Mouse (Mus musculus): ENCODE data around the gene Inpp4b.

Inpp4b gene

DNA sequence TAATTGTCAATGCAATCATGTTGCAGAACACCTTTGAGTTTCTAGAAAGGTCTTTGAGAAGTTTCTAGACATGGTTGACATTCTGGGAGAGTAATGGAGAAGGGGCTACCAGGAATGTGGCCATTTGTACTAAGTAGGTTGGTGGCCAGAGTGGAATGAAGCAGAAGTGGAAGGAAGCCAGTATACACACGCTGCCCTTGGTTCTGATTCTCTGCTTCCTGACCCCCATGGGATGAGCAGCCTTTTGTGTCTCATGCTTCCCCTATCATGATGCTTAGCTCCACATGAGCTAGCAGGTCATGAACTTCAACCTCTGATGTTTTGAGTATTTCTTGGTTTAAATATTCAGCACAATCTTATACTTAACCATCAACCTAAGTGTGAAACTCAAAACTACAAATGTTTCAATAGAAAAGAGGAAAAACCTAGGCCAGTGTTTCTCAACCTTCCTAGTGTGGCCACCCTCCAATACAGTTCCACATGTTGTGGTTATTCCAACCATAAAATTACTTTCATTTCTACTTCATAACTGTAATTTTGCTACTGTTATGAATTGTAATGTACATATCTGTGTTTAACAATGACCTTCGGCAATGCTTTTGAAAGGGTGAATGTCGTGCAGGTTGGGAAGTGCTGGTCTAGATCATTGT lies 233.0 kb downstream of the Inpp4b start:
- no peak for DNase-seq (ENCODE audit: extremely low spot score, low spot score)

DNA sequence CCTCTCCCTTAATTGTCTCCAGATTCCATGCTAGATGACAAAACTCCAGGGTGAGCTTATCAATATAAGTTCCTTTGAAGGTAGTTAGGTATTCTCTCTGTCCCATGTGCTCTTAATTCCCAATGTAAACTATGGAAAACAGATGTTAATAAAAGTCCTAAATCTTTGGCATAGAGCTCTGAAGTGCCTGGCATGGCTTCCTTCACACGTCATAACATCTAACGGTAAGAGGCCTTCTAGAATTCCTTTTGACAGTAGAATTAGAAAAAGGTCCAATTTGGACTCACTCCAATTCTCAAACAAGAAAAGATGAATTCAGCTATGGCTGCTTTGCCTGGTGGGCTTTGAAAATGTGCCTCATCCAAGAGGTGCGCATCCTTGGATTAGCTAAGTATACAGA lies 236.6 kb downstream of the Inpp4b start:
- DNase-seq (ENCODE audit: extremely low spot score, low spot score): no peak

DNA sequence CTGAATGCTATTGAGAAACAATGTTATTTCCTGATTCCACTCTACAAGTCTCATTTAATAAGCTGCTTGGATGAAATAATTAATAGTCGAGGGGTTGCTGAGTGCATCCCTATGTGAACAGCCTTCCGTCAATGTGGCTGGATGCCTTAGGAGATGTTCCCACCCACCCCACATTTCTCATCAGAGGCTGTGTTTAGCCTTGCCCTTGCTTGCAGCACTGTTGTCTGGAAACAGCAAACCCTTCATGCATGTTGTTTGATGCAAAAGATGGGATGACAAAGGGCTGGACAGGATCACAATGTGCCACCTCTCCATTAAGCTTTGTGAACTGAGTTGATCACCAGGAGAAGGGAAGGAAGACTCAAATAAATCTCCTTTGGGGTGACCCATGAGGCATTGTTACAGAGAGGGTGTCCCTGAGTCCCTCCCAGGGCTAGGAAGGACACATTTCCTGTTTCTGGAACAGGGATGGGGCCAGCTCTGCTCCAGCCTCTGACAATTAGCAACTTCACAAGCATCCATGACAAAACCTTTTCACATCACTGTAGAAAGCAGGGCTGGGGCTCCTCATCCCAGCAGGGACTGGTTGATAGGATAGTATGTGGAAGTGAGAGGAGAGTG lies 239.6 kb downstream of the Inpp4b start:
- DNase-seq (ENCODE audit: extremely low spot score, low spot score): no peak

DNA sequence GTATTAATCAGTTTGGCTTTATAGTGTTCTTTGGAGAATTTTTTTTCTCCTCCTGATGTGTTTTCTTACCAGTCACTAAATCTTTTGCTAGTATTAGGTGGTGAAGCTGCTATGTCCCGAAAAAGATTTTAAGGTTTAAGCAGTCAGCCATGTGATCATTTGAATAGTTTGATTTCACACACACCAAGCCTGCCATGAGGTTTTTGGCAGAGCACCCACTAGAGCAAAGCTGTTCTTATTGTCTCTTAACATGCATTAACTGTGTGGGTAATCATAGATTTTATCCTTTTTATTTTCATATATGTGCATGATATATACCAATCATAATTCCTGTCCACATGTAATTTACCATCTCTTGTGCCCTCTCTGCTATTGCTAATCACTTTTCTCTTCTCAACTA lies 240.6 kb downstream of the Inpp4b start:
- no peak for DNase-seq (ENCODE audit: extremely low spot score, low spot score)

DNA sequence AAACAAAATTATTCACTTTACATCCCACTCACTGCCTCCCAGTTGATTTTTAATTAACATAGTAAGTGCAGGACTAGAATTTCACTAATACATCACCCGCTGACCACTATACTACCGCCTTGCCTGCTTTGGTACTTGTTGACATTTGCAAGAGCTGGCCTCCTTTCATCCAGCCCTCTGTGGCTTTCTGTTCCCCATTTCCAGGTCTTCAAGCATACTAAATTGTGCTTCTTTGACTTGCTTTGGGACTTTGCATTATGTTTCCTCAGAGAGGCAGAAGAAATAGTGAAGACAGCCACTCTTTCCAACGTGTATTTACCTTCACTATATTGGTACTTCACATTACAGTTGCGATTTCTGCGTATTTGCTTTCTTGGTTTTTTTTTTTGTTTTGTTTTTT lies 244.4 kb downstream of the Inpp4b start:
- DNase-seq (ENCODE audit: extremely low spot score, low spot score): no peak

DNA sequence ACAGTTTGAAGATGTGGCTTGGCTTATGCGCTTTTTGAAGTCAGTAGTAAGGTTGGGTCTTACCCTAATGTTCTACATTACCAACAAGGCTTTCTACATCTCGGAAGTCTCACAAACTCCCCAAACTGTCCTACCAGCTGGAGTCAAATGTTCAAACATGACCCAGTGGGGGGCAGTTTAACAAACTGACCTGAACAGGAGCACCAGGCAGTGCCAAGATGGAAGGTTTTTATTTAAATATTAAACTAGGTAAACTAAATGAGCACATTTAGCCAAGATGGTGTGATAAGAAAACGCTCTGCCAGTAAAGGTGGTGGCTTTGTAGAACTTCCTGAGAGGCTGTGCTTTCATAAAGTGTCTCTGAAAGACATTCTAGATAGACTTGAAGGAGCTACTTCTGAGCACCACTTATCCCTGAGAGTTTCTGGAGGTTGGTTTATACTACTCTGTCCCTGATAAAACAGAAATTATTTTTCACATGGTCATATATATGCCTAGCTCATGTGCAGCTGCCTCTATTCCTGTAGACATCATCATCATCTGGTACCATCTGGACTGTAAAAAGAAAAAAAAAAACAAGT lies 251.9 kb downstream of the Inpp4b start:
- DNase-seq (ENCODE audit: extremely low spot score, low spot score): no peak

DNA sequence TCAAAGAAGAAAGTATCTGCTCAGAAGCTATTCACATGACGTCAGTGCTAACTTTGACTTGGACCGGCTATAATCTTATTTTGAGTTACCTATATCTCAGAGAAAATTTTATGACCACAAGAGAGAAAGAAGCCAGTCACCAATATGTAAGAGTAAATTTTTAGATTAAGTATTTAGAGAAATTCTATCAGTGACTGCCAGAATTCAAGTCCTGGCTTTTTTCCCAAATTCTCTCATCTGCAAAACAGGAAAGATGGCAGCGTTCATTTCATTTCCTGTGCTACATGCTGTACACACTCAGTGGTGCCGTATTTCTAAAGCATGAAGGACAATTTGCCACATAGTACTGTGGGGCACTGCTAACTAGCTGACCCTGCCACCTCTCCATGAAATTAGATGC lies 256.9 kb downstream of the Inpp4b start:
- no peak for DNase-seq (ENCODE audit: extremely low spot score, low spot score)

DNA sequence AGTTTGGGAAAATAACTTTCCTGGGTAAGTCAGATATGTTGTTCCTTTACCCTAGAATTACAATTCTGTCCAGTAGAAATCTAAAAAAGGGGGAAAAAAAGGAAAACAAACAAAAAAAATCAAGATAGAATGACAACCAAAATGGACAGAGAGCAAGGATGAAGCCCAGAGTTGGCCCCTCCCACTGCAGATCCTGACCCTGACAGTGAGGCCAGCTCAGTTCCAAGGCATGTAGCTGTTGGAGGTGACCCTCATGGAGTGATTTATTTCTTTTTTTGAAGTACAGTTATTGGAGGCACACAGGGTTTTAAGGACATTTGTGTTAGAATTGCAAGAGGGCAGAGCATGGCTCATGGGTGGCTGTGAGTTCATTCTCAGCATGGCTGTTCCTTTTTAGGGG lies 258.8 kb downstream of the Inpp4b start:
- DNase-seq (ENCODE audit: extremely low spot score, low spot score): no peak

DNA sequence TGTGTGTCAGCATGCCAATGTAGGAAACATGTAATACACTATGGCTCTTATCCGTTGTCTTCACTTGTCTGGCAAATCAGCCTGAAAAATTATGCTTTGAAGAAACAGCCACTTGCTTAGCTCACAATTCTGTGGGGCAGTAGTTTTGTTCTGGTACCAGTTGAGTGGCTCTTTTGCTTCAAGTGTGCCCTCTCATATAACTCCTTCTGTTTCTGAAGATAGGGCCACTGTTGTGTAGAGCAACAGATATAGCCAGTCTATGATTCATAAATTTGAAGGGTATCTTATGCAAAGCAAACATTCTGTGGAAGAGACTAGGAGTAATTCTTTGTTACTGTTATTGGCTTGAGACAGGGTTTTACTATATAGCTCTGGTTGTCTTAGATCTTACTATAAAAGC lies 265.7 kb downstream of the Inpp4b start:
- DNase-seq (ENCODE audit: extremely low spot score, low spot score): no peak

DNA sequence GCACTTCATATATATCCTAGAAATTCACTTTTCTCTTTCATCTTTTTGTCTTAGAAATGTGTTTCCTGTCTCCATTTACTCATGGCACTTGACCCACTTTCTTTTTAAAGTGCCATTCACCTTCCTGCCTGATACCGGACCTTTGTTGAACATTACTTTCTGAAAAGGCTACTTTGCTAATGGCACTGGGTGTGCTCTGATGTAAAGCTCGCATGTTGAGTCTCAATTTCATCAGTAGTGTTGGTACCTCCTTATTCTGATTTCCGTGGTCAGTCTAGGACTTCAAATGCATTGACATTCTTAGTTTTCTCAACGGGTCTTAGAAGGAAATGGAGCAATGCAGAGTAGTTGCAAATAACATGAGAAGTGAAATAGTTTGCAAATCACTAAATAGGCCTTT lies 266.7 kb downstream of the Inpp4b start:
- no peak for DNase-seq (ENCODE audit: extremely low spot score, low spot score)

DNA sequence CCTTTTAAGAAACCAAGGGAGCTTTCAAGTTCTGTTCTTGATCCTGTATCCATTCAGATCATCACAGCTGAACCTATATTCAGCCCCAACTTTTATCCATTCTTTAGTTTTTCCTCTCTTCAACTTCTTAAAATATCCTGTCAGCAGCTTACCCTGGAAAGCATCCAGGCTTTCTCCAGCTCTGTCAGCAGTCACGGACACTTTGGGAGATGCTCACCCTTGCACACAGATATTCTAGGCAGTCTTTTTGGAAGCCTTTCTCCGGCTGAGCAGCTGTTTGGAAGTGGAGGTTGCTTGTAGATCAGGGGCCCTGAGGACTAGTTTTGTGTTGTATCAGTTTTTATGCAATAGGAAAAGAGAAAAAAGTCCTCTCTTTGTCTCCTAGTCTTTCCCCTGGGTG lies 270.3 kb downstream of the Inpp4b start:
- DNase-seq (ENCODE audit: extremely low spot score, low spot score): no peak

DNA sequence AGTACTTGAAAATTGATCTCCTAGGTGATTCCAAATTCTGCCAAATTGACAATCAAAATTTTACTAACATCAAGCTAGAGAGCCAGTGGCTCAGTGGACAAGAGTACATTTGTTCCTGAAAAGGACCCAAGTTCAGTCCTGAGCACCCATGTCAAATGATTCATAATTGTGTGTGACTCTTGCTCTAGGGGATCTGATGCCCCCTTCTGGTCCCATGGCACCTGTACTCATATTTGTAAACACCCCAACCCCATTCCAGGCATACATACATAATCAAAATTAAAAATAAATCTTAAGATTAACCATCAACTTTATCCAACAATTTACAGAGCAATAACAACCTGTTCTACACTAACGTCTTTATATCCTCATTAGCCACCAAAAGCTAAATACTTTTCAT lies 271.8 kb downstream of the Inpp4b start:
- no peak for DNase-seq (ENCODE audit: extremely low spot score, low spot score)

DNA sequence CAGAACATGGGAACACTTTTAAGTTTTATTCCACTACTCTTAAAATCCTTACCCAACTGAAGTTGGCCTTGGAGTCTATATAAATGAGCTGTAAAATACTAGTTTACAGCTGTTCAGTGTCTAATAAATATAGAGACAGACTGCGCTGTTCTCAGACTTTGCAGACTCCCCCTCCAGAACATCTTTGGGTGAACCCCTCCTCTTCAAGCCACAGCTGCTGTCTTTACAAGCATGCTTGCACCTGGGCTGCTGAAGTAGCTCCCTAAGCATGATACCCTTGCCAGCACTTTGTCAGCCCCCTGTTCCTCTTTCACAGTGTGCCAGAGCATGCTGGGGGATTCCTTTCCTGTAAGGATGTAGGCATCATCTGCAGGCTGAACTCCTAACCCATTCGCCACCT lies 272.2 kb downstream of the Inpp4b start:
- DNase-seq (ENCODE audit: extremely low spot score, low spot score): no peak

DNA sequence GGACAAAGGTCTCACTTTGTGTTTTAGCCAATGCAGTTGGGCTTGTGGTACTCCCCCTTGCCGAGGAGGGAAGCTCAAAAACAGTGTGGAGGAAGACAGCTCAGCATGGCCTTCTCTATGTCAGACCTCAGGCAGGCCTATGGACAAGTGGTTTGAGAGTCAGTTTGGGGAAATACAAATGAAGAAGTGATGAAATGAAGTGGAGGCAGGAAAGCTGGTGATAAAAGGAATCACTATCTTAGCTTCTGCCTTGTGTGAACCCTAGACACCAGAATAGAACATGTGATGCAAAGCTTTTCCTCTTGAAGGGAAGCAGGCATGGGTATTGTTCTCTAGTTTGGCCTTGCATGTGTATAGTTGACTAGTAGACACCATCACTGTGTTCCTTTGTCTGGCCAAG lies 273.2 kb downstream of the Inpp4b start:
- no peak for DNase-seq (ENCODE audit: extremely low spot score, low spot score)

DNA sequence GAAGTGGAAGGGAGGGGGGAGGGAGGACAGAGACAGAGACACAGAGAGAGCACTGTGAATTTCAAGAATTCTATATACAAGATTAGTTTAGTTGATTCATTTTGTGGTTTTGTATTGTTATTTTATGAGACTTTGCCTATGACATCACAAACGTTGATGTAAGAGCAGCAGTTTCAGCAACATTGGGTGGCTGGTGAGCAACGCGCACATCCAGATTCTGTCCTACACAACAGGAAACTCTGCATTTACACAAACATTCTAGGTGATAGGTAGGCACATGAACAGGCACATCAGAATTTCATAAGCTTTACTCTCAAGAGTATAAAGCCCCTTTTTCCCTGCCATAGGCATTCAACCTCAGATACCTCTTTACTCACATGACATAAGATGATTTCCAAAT lies 276.6 kb downstream of the Inpp4b start:
- DNase-seq (ENCODE audit: extremely low spot score, low spot score): no peak

DNA sequence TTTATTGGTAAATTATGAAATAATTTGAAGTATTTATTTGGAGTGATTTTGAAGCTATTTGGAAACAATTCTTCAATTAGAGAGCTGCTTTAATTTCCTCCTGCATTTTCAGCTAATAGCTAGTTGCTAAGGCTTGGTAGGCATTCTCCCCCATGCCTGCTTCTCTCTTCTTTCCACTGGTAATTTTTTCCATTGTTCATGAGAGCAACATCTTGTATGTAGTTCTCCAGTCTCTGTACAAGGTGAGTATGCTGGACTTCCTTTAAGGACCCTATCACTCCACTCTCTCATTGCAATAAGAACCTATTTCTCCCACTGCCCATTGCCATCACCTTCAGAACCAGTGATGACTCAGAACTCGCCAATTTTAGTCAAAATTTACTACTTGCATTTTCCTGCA lies 292.7 kb downstream of the Inpp4b start:
- DNase-seq (ENCODE audit: extremely low spot score, low spot score): no peak

DNA sequence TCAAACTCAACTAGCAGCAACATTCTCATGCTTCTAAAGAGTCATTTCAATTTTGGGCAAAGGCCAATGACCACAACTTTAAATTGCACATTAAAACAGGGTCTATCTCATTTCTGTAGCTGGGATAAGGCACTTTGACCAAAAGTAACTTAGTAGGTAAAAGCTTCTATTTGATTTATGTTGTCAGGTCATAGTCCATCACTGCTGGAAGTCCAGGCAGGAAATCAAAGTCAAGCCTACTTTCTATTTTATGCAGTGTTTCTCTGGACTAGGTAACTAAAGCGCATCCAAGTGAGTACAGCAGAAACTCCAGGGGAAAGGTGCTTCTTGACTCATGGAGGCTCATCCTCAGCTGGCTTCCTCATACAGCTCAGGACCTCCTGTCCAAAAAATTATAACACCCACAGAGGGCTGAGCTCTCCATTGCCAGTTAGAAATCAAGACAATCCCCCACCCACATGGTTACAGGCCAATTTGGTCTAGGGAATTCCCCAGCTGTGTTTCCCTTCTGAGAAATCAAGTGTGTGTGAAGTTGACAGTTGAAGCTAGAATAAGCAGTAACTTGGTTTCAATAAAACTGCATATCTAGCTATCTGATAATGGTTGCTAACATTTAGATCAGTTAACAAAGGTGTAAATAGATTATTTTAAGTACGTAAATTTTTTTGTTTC lies 293.7 kb downstream of the Inpp4b start:
- no peak for DNase-seq (ENCODE audit: extremely low spot score, low spot score)

DNA sequence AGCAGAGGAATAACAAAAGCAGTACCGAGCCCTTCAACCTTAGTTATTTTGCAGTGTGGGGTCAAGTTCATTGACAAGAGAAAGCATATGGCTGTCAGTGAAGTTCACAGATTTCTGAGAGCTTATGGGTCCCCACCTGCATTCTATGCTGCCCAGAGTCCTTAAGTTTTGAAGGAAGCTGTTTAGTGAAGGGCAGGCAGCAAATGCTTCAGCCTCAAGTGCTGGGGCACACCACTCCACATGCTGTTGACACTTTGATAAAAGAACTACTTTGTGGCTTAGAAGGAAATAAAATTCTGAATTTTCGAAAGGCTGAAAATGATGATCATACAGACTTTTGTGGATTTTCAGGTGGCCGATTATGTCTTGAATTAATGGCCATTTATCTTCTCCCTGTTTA lies 296.1 kb downstream of the Inpp4b start:
- no peak for DNase-seq (ENCODE audit: extremely low spot score, low spot score)

DNA sequence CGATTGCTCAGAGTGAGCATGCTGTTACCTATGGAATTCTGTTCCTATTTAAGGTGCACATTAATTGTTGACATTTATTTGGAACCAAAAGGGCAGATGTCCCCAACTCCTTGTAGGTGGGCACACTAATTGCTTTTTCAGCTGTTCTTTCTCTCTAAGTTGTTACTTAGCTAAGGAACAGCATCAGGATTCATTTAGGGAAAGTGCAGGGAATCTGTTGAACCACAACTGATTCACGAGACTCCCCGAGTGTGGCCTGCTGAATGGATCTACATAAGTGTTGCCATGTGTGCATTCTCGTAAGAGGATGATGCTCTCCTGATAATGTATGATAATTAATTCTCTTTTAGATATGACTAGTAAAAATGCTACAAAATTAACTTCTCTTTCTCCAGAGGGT lies 297.5 kb downstream of the Inpp4b start:
- no peak for DNase-seq (ENCODE audit: extremely low spot score, low spot score)

DNA sequence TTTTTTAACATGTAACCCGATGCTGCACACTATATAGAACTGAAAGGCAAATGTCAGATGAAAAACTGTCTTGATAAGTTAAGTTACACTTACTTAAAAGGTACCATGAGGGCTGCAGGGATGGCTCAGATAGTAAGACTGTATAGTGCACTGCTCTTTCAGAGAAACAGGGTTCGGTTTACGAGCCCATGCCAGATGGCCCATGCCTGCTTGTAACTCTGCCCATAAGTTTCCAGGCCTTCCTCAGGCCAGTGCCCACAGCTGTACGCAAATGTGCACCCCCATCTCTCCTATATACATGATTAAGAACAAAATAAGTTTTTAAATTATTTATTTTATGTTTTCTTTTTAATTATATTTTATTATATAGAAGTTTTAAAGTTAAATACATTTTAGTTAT lies 300.7 kb downstream of the Inpp4b start:
- DNase-seq (ENCODE audit: extremely low spot score, low spot score): no peak

DNA sequence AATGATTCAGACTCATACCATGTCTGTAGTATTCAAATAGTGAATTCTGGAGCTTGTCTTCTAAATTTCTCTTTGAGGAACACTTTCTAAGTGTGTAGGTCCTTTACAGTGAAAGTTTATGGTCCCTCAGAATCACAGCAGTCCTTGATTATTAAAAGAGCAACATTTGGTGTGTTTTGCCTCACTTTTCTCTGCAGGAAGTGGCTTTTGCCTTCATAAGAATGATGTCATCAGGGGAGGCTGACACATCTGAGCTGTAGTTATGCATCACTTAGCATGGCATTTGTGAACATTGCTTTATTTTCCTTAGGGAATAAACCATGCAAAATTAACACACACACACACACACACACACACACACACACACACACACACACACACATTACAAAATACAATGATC lies 349.8 kb downstream of the Inpp4b start:
- no peak for DNase-seq (ENCODE audit: extremely low spot score, low spot score)

DNA sequence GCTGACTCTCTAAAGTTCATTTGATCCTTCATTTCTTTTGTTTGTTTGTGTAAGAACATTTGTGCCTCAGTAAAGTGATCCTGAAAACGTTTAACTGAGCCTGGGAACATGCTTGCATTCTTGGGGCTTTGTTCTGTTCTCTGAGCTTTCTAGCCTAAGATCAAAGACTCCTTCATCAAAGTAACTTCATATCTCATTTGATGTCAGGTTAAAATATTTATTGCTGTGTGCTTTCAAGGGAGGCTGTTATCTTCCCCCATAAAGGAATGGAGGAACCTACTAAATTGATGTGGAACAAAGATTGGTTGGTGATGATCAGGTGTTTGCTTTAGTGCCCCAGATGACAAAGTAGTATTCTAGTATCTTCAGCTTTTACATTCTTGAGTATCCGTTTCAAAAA lies 352.5 kb downstream of the Inpp4b start:
- no peak for DNase-seq (ENCODE audit: extremely low spot score, low spot score)

DNA sequence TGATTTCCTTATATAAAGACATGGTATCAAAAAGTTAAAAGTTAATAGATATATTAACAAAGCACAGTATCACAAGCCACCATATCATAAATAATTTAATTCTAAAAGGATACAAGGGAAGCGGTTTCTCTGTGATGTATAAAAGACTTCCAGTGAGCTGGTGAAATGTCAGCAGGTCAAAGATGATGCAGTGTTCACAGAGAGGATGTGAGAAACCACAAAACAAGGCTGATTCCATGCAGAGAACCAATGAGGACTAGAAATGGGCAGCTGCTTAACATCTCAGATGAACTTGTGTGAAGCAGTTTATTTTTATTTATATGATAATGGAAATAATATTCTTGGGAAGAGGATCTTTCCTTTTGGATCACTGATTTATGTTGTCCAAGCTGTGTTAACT lies 359.7 kb downstream of the Inpp4b start:
- DNase-seq (ENCODE audit: extremely low spot score, low spot score): no peak

Measured in neural tube, embryonic 10.5 days (tissue).